Mouse (Mus musculus) hindbrain, embryonic 16.5 days (tissue): Measurements from ENCODE around the gene Ldhc. TPM values are rescaled to one million over a fixed set of nuclear protein-coding genes. Genes with fewer than 3 reads are reported as not detected.
A peak's percentile ranks its signal among the peaks of the same experiment; 100 is the strongest.

ENCODE experiments used
- ATAC-seq: fragments of 200-750 bp; cut with Nextera tagmentation; 2 replicates; pipeline ENCODE4 v1.8.0; 2017; ENCODE audit warnings: moderate TSS enrichment, moderate library complexity
- H3K27ac ChIP-seq: fragments of 300-500 bp; sonication (generic); 2 replicates; pipeline ENCODE4 v1.5.1; 2014; ENCODE audit warnings: low read depth, mild to moderate bottlenecking, control low read depth, low read length, moderate library complexity
- H3K27me3 ChIP-seq: fragments of 300-500 bp; sonication (generic); replicated peaks from 2 replicates; pipeline ENCODE4 v1.6.1; 2014; ENCODE audit warnings: low read length; ENCODE audit not compliant: control insufficient read depth, insufficient read depth
- H3K36me3 ChIP-seq: fragments of 300-500 bp; sonication (generic); 2 replicates; pipeline ENCODE4 v1.6.1; 2014; ENCODE audit warnings: mild to moderate bottlenecking, low read length, moderate library complexity, mixed read lengths; ENCODE audit not compliant: control insufficient read depth, insufficient read depth
- H3K4me1 ChIP-seq: fragments of 300-500 bp; sonication (generic); 2 replicates; pipeline ENCODE4 v1.6.1; 2014; ENCODE audit warnings: low read depth, low read length; ENCODE audit not compliant: control insufficient read depth, insufficient read depth
- H3K4me2 ChIP-seq: fragments of 300-500 bp; sonication (generic); 2 replicates; pipeline ENCODE4 v1.6.1; 2014; ENCODE audit warnings: mild to moderate bottlenecking, low read length, control low read depth, moderate library complexity
- H3K4me3 ChIP-seq: fragments of 300-500 bp; sonication (generic); 2 replicates; pipeline ENCODE4 v1.5.1; 2014; ENCODE audit warnings: mild to moderate bottlenecking, low read length, control low read depth, moderate library complexity
- H3K9ac ChIP-seq: fragments of 300-500 bp; sonication (generic); 2 replicates; pipeline ENCODE4 v1.6.1; 2014; ENCODE audit warnings: low read depth, mild to moderate bottlenecking, control low read depth, low read length, moderate library complexity
- H3K9me3 ChIP-seq: fragments of 300-500 bp; sonication (generic); 2 replicates; pipeline ENCODE4 v1.6.1; 2014; ENCODE audit warnings: mild to moderate bottlenecking, low read length, moderate library complexity; ENCODE audit not compliant: control insufficient read depth
- WGBS: fragments of 180-500 bp; shearing (Covaris S2); extraction: QIAGEN DNeasy Blood & Tissue Kit; methylation state at CpG from one replicate; pipeline ENCODE4 v1.1.7; 2014; 5-methylcytosine and 5-hydroxymethylcytosine counted together
- polyA plus RNA-seq: library from polyadenylated mRNA; unstranded; fragments of >200 nt; fragmentation: Nextera tagmentation; extraction: Ambion mirVana; gene quantifications from 2 replicates; pipeline ENCODE4 v1.2.1, GENCODE M21; 2015

Gene Ldhc
- polyA plus RNA-seq, 1 experiment from 2014 or later = 0.25 TPM

GRCm38 (mm10) chr7:46839861-46840260, 21.1 kb upstream of the Ldhc start:
- Histone ChIP-seq H3K27ac (no peak overlapping the region), H3K4me3 (no peak overlapping the region), H3K9ac (no peak overlapping the region), H3K4me1 (peaks cover 14% of the 10 kb centered on the region), H3K9me3 (no peaks in the 10 kb centered on the region), H3K27me3 (no peaks in the 10 kb centered on the region; the same call in 1 of the 2 replicates), H3K4me2 (no peak overlapping the region), H3K36me3 (no peaks in the 10 kb centered on the region)
- no peak for ATAC-seq
- 79% methylated on average over 5 of the region's 5 CpGs for WGBS

GRCm38 (mm10) chr7:46840326-46840725, 20.7 kb upstream of the Ldhc start:
- Histone ChIP-seq H3K36me3 (no peaks in the 10 kb centered on the region), H3K9me3 (no peaks in the 10 kb centered on the region), H3K27me3 (no peaks in the 10 kb centered on the region; the same call in 1 of the 2 replicates), H3K9ac (no peak overlapping the region), H3K27ac (no peak overlapping the region), H3K4me2 (no peak overlapping the region), H3K4me3 (no peak overlapping the region), H3K4me1 (peaks cover 14% of the 10 kb centered on the region)
- 67% methylated on average over 4 of the region's 4 CpGs for WGBS
- no peak for ATAC-seq

GRCm38 (mm10) chr7:46840787-46841525, 20.0 kb upstream of the Ldhc start, which contains the start of gene Ldha:
TSS of gene Ldha (plus strand) at chr7:46841475.
- WGBS = 25% methylated on average over 6 of the region's 6 CpGs
- Histone ChIP-seq H3K4me3 (no peak within 1 kb of the TSS), H3K4me2 (no peak within 1 kb of the TSS), H3K27me3 (no peaks in the 10 kb centered on the region; the same call in 1 of the 2 replicates), H3K36me3 (no peaks in the 10 kb centered on the region), H3K9me3 (no peaks in the 10 kb centered on the region), H3K9ac (no peak within 1 kb of the TSS), H3K27ac (no peak within 1 kb of the TSS), H3K4me1 (peaks cover 14% of the 10 kb centered on the region)
- no peak for ATAC-seq

GRCm38 (mm10) chr7:46842278-46842677, 18.7 kb upstream of the Ldhc start:
- no peak overlapping the region for H3K4me3 ChIP-seq
- H3K36me3 ChIP-seq = no peaks in the 10 kb centered on the region
- no peak overlapping the region for H3K4me2 ChIP-seq
- H3K27ac ChIP-seq = no peak overlapping the region
- ATAC-seq = no peak
- H3K9ac ChIP-seq = no peak overlapping the region
- WGBS = 22% methylated on average over 5 of the region's 5 CpGs
- H3K4me1 ChIP-seq = peaks cover 18% of the 10 kb centered on the region
- H3K9me3 ChIP-seq = no peaks in the 10 kb centered on the region
- H3K27me3 ChIP-seq = no peaks in the 10 kb centered on the region; the same call in 1 of the 2 replicates

- H3K4me3 ChIP-seq = no peak overlapping the region
- no peak overlapping the region for H3K9ac ChIP-seq
- no peak overlapping the region for H3K27ac ChIP-seq
- no peaks in the 10 kb centered on the region; the same call in 1 of the 2 replicates for H3K27me3 ChIP-seq
- WGBS = 82% methylated on average over 4 of the region's 4 CpGs
- no peaks in the 10 kb centered on the region for H3K9me3 ChIP-seq
- H3K36me3 ChIP-seq = peaks cover under 1% of the 10 kb centered on the region; the same call in 1 of the 2 replicates
- H3K4me1 ChIP-seq = peaks cover 19% of the 10 kb centered on the region
- H3K4me2 ChIP-seq = no peak overlapping the region
- ATAC-seq = no peak
Measured at GRCm38 (mm10) chr7:46843576-46843975, 17.4 kb upstream of the Ldhc start.

- Histone ChIP-seq H3K9me3 (no peaks in the 10 kb centered on the region), H3K4me2 (peak overlapping the region; percentile 89), H3K9ac (peak overlapping the region; percentile 95), H3K36me3 (peaks cover 13% of the 10 kb centered on the region), H3K27me3 (no peaks in the 10 kb centered on the region), H3K4me3 (peak overlapping the region; percentile 89), H3K27ac (peak overlapping the region; percentile 92), H3K4me1 (peaks cover 8% of the 10 kb centered on the region)
- under 1% methylated on average over 50 of the region's 51 CpGs for WGBS
- peak; percentile 90 for ATAC-seq
Measured at GRCm38 (mm10) chr7:46845211-46845977, 15.6 kb upstream of the Ldhc start.

- peak overlapping the region; percentile 92 for H3K27ac ChIP-seq
- H3K27me3 ChIP-seq = no peaks in the 10 kb centered on the region
- no peaks in the 10 kb centered on the region for H3K9me3 ChIP-seq
- peak overlapping the region; percentile 89 for H3K4me2 ChIP-seq
- ATAC-seq = peak; percentile 50
- peaks cover 16% of the 10 kb centered on the region for H3K36me3 ChIP-seq
- peak overlapping the region; percentile 95 for H3K9ac ChIP-seq
- WGBS = under 1% methylated on average over 35 of the region's 36 CpGs
- H3K4me3 ChIP-seq = peak overlapping the region; percentile 89
- H3K4me1 ChIP-seq = peaks cover 8% of the 10 kb centered on the region
Measured at GRCm38 (mm10) chr7:46845978-46846485, 15.0 kb upstream of the Ldhc start.

- Histone ChIP-seq H3K9ac (peak overlapping the region; percentile 95), H3K9me3 (no peaks in the 10 kb centered on the region), H3K27me3 (no peaks in the 10 kb centered on the region), H3K36me3 (peaks cover 22% of the 10 kb centered on the region), H3K4me2 (peak overlapping the region; percentile 89), H3K4me1 (peaks cover 8% of the 10 kb centered on the region), H3K4me3 (peak overlapping the region; percentile 89), H3K27ac (peak overlapping the region; percentile 92)
- ATAC-seq = peak; percentile 72
- WGBS = 1% methylated on average over 28 of the region's 28 CpGs
Measured at GRCm38 (mm10) chr7:46846486-46847244, 14.3 kb upstream of the Ldhc start.
